In genomic region chr6:134141616-134142165, GRCm38 (mm10) we compare ENCODE assay signal across 16 mouse cellular contexts.
A peak's percentile ranks its signal among the peaks of the same experiment; 100 is the strongest.
DNase-seq lines count a peak whose midpoint lies in the region; ATAC-seq and TF ChIP-seq lines count a peak whose summit lies in the region.
"Had no signal": no experiment of that assay in that cellular context is flagged by ENCODE, and none has a peak within 500 bp of the region (broad histone marks: within the 10 kb centered on the region; RNA-seq: fewer than 3 reads in every experiment).

No protein-coding gene starts in this region.

- no peak for TF ChIP-seq POLR2A in small intestine, adult 2 months (IDR thresholded peaks at IDR 0.05; ENCODE audit: low read depth, low read length)
- TF ChIP-seq POLR2A in thymus, adult 2 months (IDR thresholded peaks at IDR 0.05; ENCODE audit: control insufficient read depth, extremely low read depth, insufficient read depth, low read length, poor library complexity), result no peak

- H3K4me3 ChIP-seq in gastrocnemius, adult 2 months, result no peak overlapping the region
- no peak overlapping the region for H3K4me3 ChIP-seq in liver, postnatal 0 days (ENCODE audit: low read depth, low read length)
- no peak overlapping the region for H3K4me3 ChIP-seq in liver, embryonic 12.5 days
- no peak overlapping the region for H3K4me3 ChIP-seq in intestine, embryonic 16.5 days (ENCODE audit: low read length)
- no peak overlapping the region for H3K4me3 ChIP-seq in small intestine, adult 2 months (ENCODE audit: low read depth, low read length)
- no peak overlapping the region for H3K4me3 ChIP-seq in thymus, adult 2 months (ENCODE audit: control insufficient read depth, insufficient read depth, low read length)
- H3K4me3 ChIP-seq: embryonic facial prominence, embryonic 12.5 days; forebrain, embryonic 10.5 days had no signal

- no peak overlapping the region for H3K9ac ChIP-seq in liver, postnatal 0 days (replicated peaks)
- H3K9ac ChIP-seq in liver, embryonic 12.5 days, result no peak overlapping the region
- H3K9ac ChIP-seq in intestine, embryonic 16.5 days (ENCODE audit: low read depth, low read length), result peak overlapping the region; percentile 25; the same call in 1 of the 2 replicates
- H3K9ac ChIP-seq: embryonic facial prominence, embryonic 12.5 days had no signal

- intact Hi-C loops in gastrocnemius, adult 2 months (cut with DNase I), result no loop called here
- intact Hi-C loops in gastrocnemius, postnatal 36 days (cut with DNase I), result no loop called here

- DNase-seq in gastrocnemius, adult 2 months, result no peak
- DNase-seq in gastrocnemius, postnatal 36 days, result no peak
- DNase-seq in liver, postnatal 0 days, result no peak
- DNase-seq in cerebellum, adult 11-12 months, result no peak
- no peak for DNase-seq in thymus, adult 2 months
- DNase-seq: adrenal gland, adult 8-10 months; cerebellum, postnatal 14 days; thymus, postnatal 25 days had no signal

- WGBS in liver, postnatal 0 days (ENCODE audit: insufficient replicate concordance), result 78% methylated on average over 1 of the region's 1 CpGs
- 58% methylated on average over 1 of the region's 1 CpGs for WGBS in liver, embryonic 12.5 days (ENCODE audit: insufficient replicate concordance)
- WGBS in intestine, embryonic 16.5 days, result 71% methylated on average over 1 of the region's 1 CpGs
- 53% methylated on average over 1 of the region's 1 CpGs for WGBS in small intestine, adult 2 months
- 97% methylated on average over 1 of the region's 1 CpGs for WGBS in thymus, adult 2 months

- no peak overlapping the region for H3K4me2 ChIP-seq in liver, postnatal 0 days (ENCODE audit: low read depth, low read length)
- H3K4me2 ChIP-seq in liver, embryonic 12.5 days, result no peak overlapping the region
- no peak overlapping the region for H3K4me2 ChIP-seq in intestine, embryonic 16.5 days (ENCODE audit: low read depth, low read length)
- H3K4me2 ChIP-seq: embryonic facial prominence, embryonic 12.5 days; liver, embryonic 11.5 days had no signal

- no peak for TF ChIP-seq CTCF in gastrocnemius, adult 2 months (IDR thresholded peaks at IDR 0.05)
- TF ChIP-seq CTCF in liver, postnatal 0 days (IDR thresholded peaks at IDR 0.05; ENCODE audit: low read depth), result no peak
- no peak for TF ChIP-seq CTCF in small intestine, adult 2 months (IDR thresholded peaks at IDR 0.05; ENCODE audit: extremely low read depth, insufficient read length, insufficient replicate concordance, low read depth, low read length)
- no peak for TF ChIP-seq CTCF in thymus, adult 2 months (IDR thresholded peaks at IDR 0.05; ENCODE audit: borderline replicate concordance, control insufficient read depth, extremely low read depth, insufficient read depth, low read length, poor library complexity)

- H3K4me1 ChIP-seq in liver, postnatal 0 days (ENCODE audit: insufficient read depth), result peaks cover 25% of the 10 kb centered on the region
- H3K4me1 ChIP-seq in liver, embryonic 12.5 days, result peaks cover 43% of the 10 kb centered on the region
- H3K4me1 ChIP-seq in intestine, embryonic 16.5 days (ENCODE audit: control insufficient read depth, insufficient read depth, low read length), result peaks cover 43% of the 10 kb centered on the region
- peaks cover 29% of the 10 kb centered on the region; the same call in 1 of the 2 replicates for H3K4me1 ChIP-seq in small intestine, adult 2 months (ENCODE audit: control insufficient read depth, insufficient read depth, insufficient read length, low read length)
- H3K4me1 ChIP-seq in thymus, adult 2 months (replicated peaks; ENCODE audit: control insufficient read depth, insufficient read depth, low read length), result no peaks in the 10 kb centered on the region

- H3K27me3 ChIP-seq in liver, postnatal 0 days (ENCODE audit: insufficient read depth, low read length), result no peaks in the 10 kb centered on the region
- no peaks in the 10 kb centered on the region for H3K27me3 ChIP-seq in liver, embryonic 12.5 days (replicated peaks)
- no peaks in the 10 kb centered on the region for H3K27me3 ChIP-seq in intestine, embryonic 16.5 days (replicated peaks; ENCODE audit: control insufficient read depth, insufficient read depth, low read length)
- H3K27me3 ChIP-seq in small intestine, adult 2 months (ENCODE audit: control insufficient read depth, insufficient read depth, low read length), result no peaks in the 10 kb centered on the region
- H3K27me3 ChIP-seq in thymus, adult 2 months (ENCODE audit: control insufficient read depth, insufficient read depth, low read length), result no peaks in the 10 kb centered on the region
- H3K27me3 ChIP-seq: embryonic facial prominence, embryonic 12.5 days had no signal

- 0 out of 2 replicates have a peak, but pooled peaks have one; percentile 25 for ATAC-seq in liver, postnatal 0 days
- ATAC-seq in liver, embryonic 12.5 days, result no peak
- no peak for ATAC-seq in intestine, embryonic 16.5 days
- ATAC-seq: hindbrain, embryonic 16.5 days; lung, postnatal 0 days had no signal

- no peaks in the 10 kb centered on the region for H3K9me3 ChIP-seq in liver, postnatal 0 days (ENCODE audit: low read length)
- no peaks in the 10 kb centered on the region for H3K9me3 ChIP-seq in liver, embryonic 12.5 days (replicated peaks)
- H3K9me3 ChIP-seq in intestine, embryonic 16.5 days (ENCODE audit: control insufficient read depth, low read length), result no peaks in the 10 kb centered on the region
- H3K9me3 ChIP-seq: embryonic facial prominence, embryonic 12.5 days; forebrain, embryonic 10.5 days had no signal

- TF ChIP-seq EP300 in liver, postnatal 0 days (IDR thresholded peaks at IDR 0.05; ENCODE audit: low read depth), result no peak

- H3K27ac ChIP-seq in gastrocnemius, adult 2 months, result peak overlapping the region; percentile 67
- no peak overlapping the region for H3K27ac ChIP-seq in liver, postnatal 0 days (ENCODE audit: low read depth)
- H3K27ac ChIP-seq in liver, embryonic 12.5 days, result no peak overlapping the region
- peak overlapping the region; percentile 83; the same call in 1 of the 2 replicates for H3K27ac ChIP-seq in intestine, embryonic 16.5 days (ENCODE audit: low read length)
- H3K27ac ChIP-seq in small intestine, adult 2 months (ENCODE audit: insufficient read depth, low read depth, low read length), result peak overlapping the region; percentile 13
- no peak overlapping the region for H3K27ac ChIP-seq in thymus, adult 2 months (ENCODE audit: control insufficient read depth, insufficient read depth, low read length)
- H3K27ac ChIP-seq: forebrain, embryonic 10.5 days had no signal

- 0 out of 2 replicates have a peak, but pooled peaks cover 6% of the 10 kb centered on the region for H3K36me3 ChIP-seq in liver, postnatal 0 days (replicated peaks; ENCODE audit: insufficient read depth, low read length)
- peaks cover 13% of the 10 kb centered on the region for H3K36me3 ChIP-seq in liver, embryonic 12.5 days
- no peaks in the 10 kb centered on the region for H3K36me3 ChIP-seq in intestine, embryonic 16.5 days (ENCODE audit: control insufficient read depth, insufficient read depth, low read length)
- H3K36me3 ChIP-seq in small intestine, adult 2 months (ENCODE audit: control insufficient read depth, insufficient read depth, low read length), result peaks cover 9% of the 10 kb centered on the region; the same call in 1 of the 2 replicates
- H3K36me3 ChIP-seq in thymus, adult 2 months (ENCODE audit: control insufficient read depth, insufficient read depth, low read length), result no peaks in the 10 kb centered on the region
- H3K36me3 ChIP-seq: embryonic facial prominence, embryonic 12.5 days had no signal

Comparison
In these comparisons a context has a peak if more than half of its experiments do, and no peak if none do; other contexts are left out.
1. H3K27ac ChIP-seq: peak in gastrocnemius, adult 2 months (single experiment), intestine, embryonic 16.5 days (single experiment) and small intestine, adult 2 months (single experiment); none in liver, postnatal 0 days (single experiment), liver, embryonic 12.5 days (single experiment) and thymus, adult 2 months (single experiment).